Mouse (Mus musculus) MEL (cell line): ENCODE results near the gene Hexdc.

Source experiments
- CTCF ChIP-seq, 3 experiments: IDR thresholded peaks in 2 of 3; conservative IDR thresholded peaks in 1 of 3; 2 replicates each; pipeline ENCODE4 v1.5.1; 2011 to 2012; ENCODE audit warnings: low read length in 3 of 3, low read depth in 2 of 3, mild to moderate bottlenecking in 2 of 3, improper control_type of control experiment in 1 of 3, inconsistent platforms in 1 of 3, mixed read lengths in 1 of 3, moderate library complexity in 1 of 3; ENCODE audit not compliant: control insufficient read depth in 1 of 3, insufficient read depth in 1 of 3, poor library complexity in 1 of 3, severe bottlenecking in 1 of 3
- E2F4 ChIP-seq: IDR thresholded peaks from 2 replicates; pipeline ENCODE4 v1.6.1; 2011; ENCODE audit warnings: low read depth, low read length, improper control_type of control experiment, borderline replicate concordance
- ZNF384 ChIP-seq: IDR thresholded peaks from 2 replicates; pipeline ENCODE4 v1.6.1; 2012; ENCODE audit warnings: low read depth, mild to moderate bottlenecking, inconsistent platforms, low read length, improper control_type of control experiment

GRCm38 (mm10) chr11:121221321-121222010, 17.2 kb downstream of the Hexdc start:
- no peak for TF ChIP-seq ZNF384
- no peak for TF ChIP-seq E2F4
- TF ChIP-seq CTCF (IDR thresholded peaks at IDR 0.05 in 2 of 3, conservative IDR thresholded peaks at IDR 0.05 in 1 of 3; ENCODE audit: control insufficient read depth in 1 of 3, insufficient read depth in 1 of 3, low read depth in 2 of 3, low read length in 3 of 3, poor library complexity in 1 of 3, severe bottlenecking in 1 of 3), result no peak
